Mouse (Mus musculus): ENCODE measurements around the gene Frem2. TPM values are rescaled to one million over a fixed set of nuclear protein-coding genes. Genes with fewer than 3 reads are reported as not detected.

Frem2 gene
- polyA plus RNA-seq, 1 experiment from 2014 or later = 0.32 TPM

GRCm38 (mm10) chr3:53557388-53558214, 99.6 kb downstream of the Frem2 start:
- ChIA-PET POLR2A (no interaction called here), CTCF (interaction anchor here (0.7 kb wide), 1 partner anchor 28 kb away, joined by 4 read pairs; no protein-coding TSS in a partner anchor)
- ATAC-seq (no peak), DNase-seq (ENCODE audit: low read depth, low spot score) (no peak)
- in situ Hi-C loops (cut with MboI; ENCODE audit: low pct_unique_long_range_greater_than_20kb) = no loop called here
- H3K27me3 ChIP-seq = peaks cover 47% of the 10 kb centered on the region
- no peak for TF ChIP-seq CTCF (IDR thresholded peaks at IDR 0.05)

- in situ Hi-C loops (cut with MboI; ENCODE audit: low pct_unique_long_range_greater_than_20kb) = no loop called here
- ChIA-PET CTCF (interaction anchor here (1.3 kb wide), 1 partner anchor 10 kb away, joined by 3 read pairs; no protein-coding TSS in a partner anchor), POLR2A (no interaction called here)
- ATAC-seq (no peak), DNase-seq (ENCODE audit: low read depth, low spot score) (no peak)
- TF ChIP-seq CTCF (IDR thresholded peaks at IDR 0.05) = no peak
- H3K27me3 ChIP-seq = peaks cover 50% of the 10 kb centered on the region
Observed at GRCm38 (mm10) chr3:53555031-53555952, 101.9 kb downstream of the Frem2 start.

DNA sequence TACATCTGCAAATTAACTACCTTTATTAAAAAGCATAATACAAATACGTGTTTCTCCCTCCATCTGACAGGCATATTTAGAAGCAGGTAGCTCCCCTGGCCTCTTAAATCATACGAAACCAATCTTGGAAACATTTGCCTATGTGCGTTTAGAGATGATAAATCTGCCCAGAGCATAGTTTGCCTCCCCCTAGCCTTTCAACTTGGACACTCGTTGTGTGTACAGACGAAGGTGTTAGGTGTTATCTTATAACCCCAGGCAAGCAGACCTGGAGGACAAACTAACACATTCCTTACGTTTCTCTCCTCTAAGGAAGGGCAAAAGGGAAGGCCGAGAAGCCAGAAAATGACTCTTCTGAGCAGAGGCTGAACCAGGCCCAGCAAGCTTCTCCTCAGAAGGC, 104.5 kb downstream of the Frem2 start:
- TF ChIP-seq CTCF (IDR thresholded peaks at IDR 0.05) = no peak
- H3K27me3 ChIP-seq = peaks cover 54% of the 10 kb centered on the region
- DNase-seq (ENCODE audit: low read depth, low spot score) (no peak), ATAC-seq (no peak)
- POLR2A ChIA-PET = interaction anchor here (0.6 kb wide), 1 partner anchor 18 kb away, joined by 3 read pairs; no protein-coding TSS in a partner anchor
- CTCF ChIA-PET = no interaction called here
- in situ Hi-C loops (cut with MboI; ENCODE audit: low pct_unique_long_range_greater_than_20kb) = no loop called here

DNA sequence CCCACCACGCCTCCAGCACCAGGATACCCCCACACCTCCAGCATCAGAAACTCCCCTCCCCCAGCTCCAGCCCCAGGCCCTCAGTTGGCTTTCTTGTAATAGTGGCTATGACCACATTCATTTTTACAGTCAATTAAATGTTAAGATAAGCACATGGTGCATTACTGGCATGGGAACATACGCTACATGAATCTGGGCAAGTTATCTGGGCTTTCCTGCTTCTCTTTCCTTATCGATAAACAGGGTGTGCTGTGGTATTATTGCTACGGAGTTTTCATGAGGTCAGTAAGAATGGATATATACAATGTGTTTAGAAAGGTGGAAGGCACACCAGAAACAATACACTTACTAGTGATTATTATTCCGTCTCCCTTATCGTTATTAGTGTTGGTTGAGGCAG, 125.1 kb downstream of the Frem2 start:
- in situ Hi-C loops (cut with MboI; ENCODE audit: low pct_unique_long_range_greater_than_20kb) = no loop called here
- no peak for TF ChIP-seq CTCF (IDR thresholded peaks at IDR 0.05)
- H3K27me3 ChIP-seq = peaks cover 19% of the 10 kb centered on the region
- DNase-seq (ENCODE audit: low read depth, low spot score) (no peak), ATAC-seq (no peak)
- CTCF ChIA-PET = no interaction called here
- POLR2A ChIA-PET = no interaction called here

DNA sequence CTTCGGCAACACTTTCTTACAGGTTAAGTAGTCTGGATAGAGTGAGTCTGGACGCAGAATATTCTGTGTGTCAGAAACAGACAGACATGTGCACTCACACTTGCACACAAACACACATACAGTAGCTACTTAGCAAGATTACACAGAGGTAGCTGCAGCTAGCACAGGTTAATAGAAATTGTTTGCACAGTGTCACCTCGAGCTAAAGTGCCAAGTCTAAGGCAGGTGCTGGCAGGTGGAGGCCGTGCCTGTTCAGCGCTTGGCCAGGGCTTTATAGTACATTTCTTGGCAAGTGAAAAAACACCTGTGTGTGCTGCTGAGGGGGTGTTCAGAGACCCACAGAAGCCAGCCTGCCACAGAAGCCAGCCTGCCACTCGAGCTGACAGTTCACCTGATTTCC, 126.8 kb downstream of the Frem2 start:
- ChIA-PET CTCF (interaction anchor here (0.6 to 1.3 kb wide), 3 partner anchors 18 to 551 kb away, joined by 3 to 4 read pairs (median 3); no protein-coding TSS in a partner anchor), POLR2A (no interaction called here)
- H3K27me3 ChIP-seq = peaks cover 26% of the 10 kb centered on the region
- ATAC-seq = no peak
- in situ Hi-C loops (cut with MboI; ENCODE audit: low pct_unique_long_range_greater_than_20kb) = no loop called here
- DNase-seq (ENCODE audit: low read depth, low spot score) = no peak
- no peak for TF ChIP-seq CTCF (IDR thresholded peaks at IDR 0.05)

DNA sequence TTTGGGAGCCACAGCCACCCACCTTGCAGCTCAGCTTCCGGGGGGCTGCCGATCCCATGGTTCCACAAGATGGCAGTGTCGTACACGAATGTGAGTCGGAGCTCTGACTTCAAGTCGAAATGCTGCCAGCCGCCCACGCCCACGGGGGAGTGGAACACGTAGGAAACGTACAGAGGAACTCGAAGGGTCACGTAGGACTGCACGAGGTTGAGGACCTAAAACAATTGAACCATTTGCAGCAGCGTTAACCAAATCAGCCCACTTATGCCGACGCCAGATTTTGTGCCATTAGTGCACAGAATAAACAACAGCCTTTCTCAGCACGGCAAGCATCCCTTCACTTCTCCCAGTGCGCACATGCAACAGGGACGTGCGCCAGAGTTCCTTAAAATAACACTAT, 131.4 kb downstream of the Frem2 start:
- DNase-seq (ENCODE audit: low read depth, low spot score) (no peak), ATAC-seq (no peak)
- peaks cover 43% of the 10 kb centered on the region for H3K27me3 ChIP-seq
- ChIA-PET CTCF (interaction anchor here (1.1 kb wide), 2 partner anchors 178 to 204 kb away, joined by 3 read pairs; no protein-coding TSS in a partner anchor), POLR2A (no interaction called here)
- TF ChIP-seq CTCF (IDR thresholded peaks at IDR 0.05) = peak; percentile 76
- in situ Hi-C loops (cut with MboI; ENCODE audit: low pct_unique_long_range_greater_than_20kb) = no loop called here

DNA sequence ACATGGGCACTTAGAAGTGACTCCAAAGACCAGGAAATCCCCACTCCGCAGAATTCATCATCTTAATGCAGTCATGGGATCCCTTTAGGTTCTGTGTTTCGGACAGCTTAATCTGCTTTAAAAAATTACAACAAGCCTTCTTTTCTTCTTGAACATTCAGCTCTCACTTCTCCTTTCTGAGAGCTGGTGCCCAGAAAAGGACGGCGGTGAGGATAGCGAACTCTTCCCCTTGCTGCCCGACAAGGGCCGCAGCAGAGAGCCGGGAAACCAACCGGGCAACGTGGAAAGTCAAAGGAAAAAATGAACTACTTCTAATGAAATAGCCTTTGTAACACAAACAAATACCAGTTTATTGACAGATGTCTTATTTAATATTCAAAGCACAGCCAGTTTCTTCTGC, 134.4 kb downstream of the Frem2 start:
- ChIA-PET POLR2A (no interaction called here), CTCF (no interaction called here)
- no peak for DNase-seq (ENCODE audit: low read depth, low spot score)
- H3K27me3 ChIP-seq = peaks cover 39% of the 10 kb centered on the region
- ATAC-seq = no peak
- in situ Hi-C loops (cut with MboI; ENCODE audit: low pct_unique_long_range_greater_than_20kb) = no loop called here
- TF ChIP-seq CTCF (IDR thresholded peaks at IDR 0.05) = no peak

DNA sequence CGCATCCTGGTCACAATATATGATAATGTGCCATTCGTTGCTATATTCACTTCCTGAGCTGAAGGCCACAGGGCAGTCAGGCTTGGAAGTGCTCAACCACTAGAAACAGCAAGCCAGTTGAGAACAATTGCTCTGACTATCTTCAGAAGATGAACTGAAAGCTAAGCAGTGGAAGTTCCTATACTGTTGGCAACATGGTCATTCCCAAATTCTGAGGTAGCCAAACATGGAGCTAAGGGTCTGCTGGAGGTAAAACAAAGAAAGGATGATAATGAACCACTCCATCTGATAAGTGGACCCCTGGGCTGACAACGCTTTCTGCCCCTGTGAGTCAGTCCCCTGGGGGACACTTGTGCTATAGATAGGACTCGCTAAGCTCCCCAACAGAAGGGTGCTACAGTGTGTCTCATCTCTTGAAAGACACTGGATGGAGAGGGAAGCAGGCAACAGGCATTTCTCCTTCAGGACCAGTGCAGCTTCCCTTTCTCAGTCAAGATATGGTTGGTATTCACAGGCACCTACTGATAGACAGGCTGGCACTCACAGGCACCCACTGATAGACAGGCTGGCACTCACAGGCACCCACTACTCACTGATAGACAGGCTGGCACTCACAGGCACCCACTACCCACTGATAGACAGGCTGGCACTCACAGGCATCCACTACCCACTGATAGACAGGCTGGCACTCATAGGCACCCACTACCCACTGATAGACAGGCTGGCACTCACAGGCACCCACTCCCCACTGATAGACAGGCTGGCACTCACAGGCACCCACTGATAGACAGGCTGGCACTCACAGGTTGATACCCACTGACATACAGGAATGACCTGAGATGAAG, 142.7 kb downstream of the Frem2 start:
- peaks cover 24% of the 10 kb centered on the region for H3K27me3 ChIP-seq
- no peak for TF ChIP-seq CTCF (IDR thresholded peaks at IDR 0.05)
- no peak for ATAC-seq
- CTCF ChIA-PET = interaction anchor here (1.1 to 1.3 kb wide), 2 partner anchors 8 to 10 kb away, joined by 3 to 4 read pairs; no protein-coding TSS in a partner anchor
- DNase-seq (ENCODE audit: low read depth, low spot score) = no peak
- POLR2A ChIA-PET = interaction anchor here (0.5 kb wide), 1 partner anchor 1170 kb away, joined by 3 read pairs; no protein-coding TSS in a partner anchor
- in situ Hi-C loops (cut with MboI; ENCODE audit: low pct_unique_long_range_greater_than_20kb) = no loop called here

DNA sequence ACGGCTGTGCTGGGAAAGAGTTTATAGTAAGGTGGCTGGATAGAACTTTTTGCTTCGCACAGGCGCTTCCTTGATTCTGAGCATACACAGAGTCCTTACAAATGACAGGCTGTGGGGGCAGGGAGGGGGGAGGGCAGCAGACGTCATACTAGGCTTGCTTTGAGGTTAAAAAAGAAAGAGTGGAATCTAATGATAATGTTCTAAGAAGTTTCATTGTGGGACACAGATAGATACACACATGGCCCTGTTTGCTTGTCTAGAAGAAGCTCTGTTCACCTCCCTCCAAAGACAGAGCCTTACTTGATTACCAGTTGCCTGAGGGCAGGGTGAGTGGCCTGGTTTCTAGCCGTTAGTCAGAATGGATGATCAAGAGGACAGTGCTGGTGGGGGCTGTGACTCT, 144.1 kb downstream of the Frem2 start:
- peaks cover 26% of the 10 kb centered on the region for H3K27me3 ChIP-seq
- CTCF ChIA-PET = no interaction called here
- POLR2A ChIA-PET = no interaction called here
- DNase-seq (ENCODE audit: low read depth, low spot score) (no peak), ATAC-seq (no peak)
- no peak for TF ChIP-seq CTCF (IDR thresholded peaks at IDR 0.05)
- in situ Hi-C loops (cut with MboI; ENCODE audit: low pct_unique_long_range_greater_than_20kb) = no loop called here

GRCm38 (mm10) chr3:53502428-53502827, 154.7 kb downstream of the Frem2 start:
- DNase-seq (ENCODE audit: low read depth, low spot score) (no peak), ATAC-seq (peak; percentile 64)
- POLR2A ChIA-PET = no interaction called here
- TF ChIP-seq CTCF (IDR thresholded peaks at IDR 0.05) = peak; percentile 65
- peaks cover 24% of the 10 kb centered on the region for H3K27me3 ChIP-seq
- in situ Hi-C loops (cut with MboI; ENCODE audit: low pct_unique_long_range_greater_than_20kb) = no loop called here
- CTCF ChIA-PET = no interaction called here

Data from Patski (cell line).